ENCODE assay signal across 8 mouse cellular contexts in genomic region chr16:26105115-26105974, GRCm38 (mm10). TPM values are rescaled to one million over a fixed set of nuclear protein-coding genes. Genes with fewer than 3 reads are reported as not detected.
A peak's percentile ranks its signal among the peaks of the same experiment; 100 is the strongest.
DNase-seq lines count a peak whose midpoint lies in the region; ATAC-seq and TF ChIP-seq lines count a peak whose summit lies in the region.

P3h2 (minus strand) TSS chr16:26105784.

- 0 out of 2 replicates have a peak, but pooled peaks have one; percentile 7 for TF ChIP-seq POLR2A in limb, embryonic 14.5 days (IDR thresholded peaks at IDR 0.05; ENCODE audit: borderline replicate concordance, extremely low read depth, insufficient read depth, insufficient read length)
- no peak for TF ChIP-seq POLR2A in testis, adult 2 months (IDR thresholded peaks at IDR 0.05; ENCODE audit: control insufficient read depth, low read depth, low read length)

- H3K36me3 ChIP-seq in embryonic facial prominence, embryonic 15.5 days, result no peaks in the 10 kb centered on the region
- H3K36me3 ChIP-seq in heart, embryonic 11.5 days (ENCODE audit: control insufficient read depth, insufficient read depth, low read length), result peaks cover 3% of the 10 kb centered on the region; the same call in 1 of the 2 replicates
- H3K36me3 ChIP-seq in kidney, embryonic 14.5 days (ENCODE audit: control insufficient read depth, insufficient read depth, low read length), result no peaks in the 10 kb centered on the region
- H3K36me3 ChIP-seq in limb, embryonic 14.5 days (ENCODE audit: control insufficient read depth, insufficient read depth, low read length), result no peaks in the 10 kb centered on the region
- no peaks in the 10 kb centered on the region for H3K36me3 ChIP-seq in midbrain, embryonic 15.5 days (replicated peaks)
- H3K36me3 ChIP-seq in testis, adult 2 months (ENCODE audit: control insufficient read depth, insufficient read depth, low read length), result no peaks in the 10 kb centered on the region

- no peak for TF ChIP-seq CTCF in testis, adult 2 months (IDR thresholded peaks at IDR 0.05; ENCODE audit: control insufficient read depth, insufficient read depth, insufficient replicate concordance, low read depth, low read length)

- peaks cover 23% of the 10 kb centered on the region for H3K4me1 ChIP-seq in embryonic facial prominence, embryonic 15.5 days
- peaks cover 6% of the 10 kb centered on the region for H3K4me1 ChIP-seq in heart, embryonic 11.5 days (ENCODE audit: control insufficient read depth, insufficient read depth, low read length)
- H3K4me1 ChIP-seq in kidney, embryonic 14.5 days (ENCODE audit: control insufficient read depth, insufficient read depth, low read length), result peaks cover 5% of the 10 kb centered on the region; the same call in 1 of the 2 replicates
- peaks cover 9% of the 10 kb centered on the region; the same call in 1 of the 2 replicates for H3K4me1 ChIP-seq in limb, embryonic 14.5 days (ENCODE audit: control insufficient read depth, insufficient read depth, low read length)
- peaks cover 7% of the 10 kb centered on the region; the same call in 1 of the 2 replicates for H3K4me1 ChIP-seq in midbrain, embryonic 15.5 days
- peaks cover 10% of the 10 kb centered on the region; the same call in 1 of the 2 replicates for H3K4me1 ChIP-seq in testis, adult 2 months (ENCODE audit: control insufficient read depth, insufficient read depth, low read length)

- peak; percentile 93 for ATAC-seq in embryonic facial prominence, embryonic 15.5 days (ENCODE audit: insufficient number of reproducible peaks, low FRiP score, low TSS enrichment, low read depth)
- peak; percentile 87 for ATAC-seq in heart, embryonic 11.5 days (replicated peaks; ENCODE audit: insufficient number of reproducible peaks, low FRiP score, low TSS enrichment)
- ATAC-seq in kidney, embryonic 14.5 days (ENCODE audit: low FRiP score, low TSS enrichment), result peak; percentile 96
- peak; percentile 85 for ATAC-seq in limb, embryonic 14.5 days (ENCODE audit: low FRiP score, low read depth)
- peak; percentile 95 for ATAC-seq in midbrain, embryonic 15.5 days (replicated peaks)

- H3K4me3 ChIP-seq in embryonic facial prominence, embryonic 15.5 days (replicated peaks), result peak within 1 kb of the TSS; percentile 70
- H3K4me3 ChIP-seq in heart, embryonic 11.5 days (ENCODE audit: low read depth, low read length), result peak within 1 kb of the TSS; percentile 84
- H3K4me3 ChIP-seq in kidney, embryonic 14.5 days (ENCODE audit: low read length), result peak within 1 kb of the TSS; percentile 56
- H3K4me3 ChIP-seq in limb, embryonic 14.5 days (replicated peaks; ENCODE audit: low read length), result peak within 1 kb of the TSS; percentile 80
- peak within 1 kb of the TSS; percentile 68 for H3K4me3 ChIP-seq in midbrain, embryonic 15.5 days
- peak within 1 kb of the TSS; percentile 83 for H3K4me3 ChIP-seq in testis, adult 2 months (ENCODE audit: control insufficient read depth, low read depth, low read length)

- DNase-seq in layer of hippocampus, adult 11-12 months (ENCODE audit: low spot score), result peak; percentile 47
- no peak for DNase-seq in layer of hippocampus, adult 9-10 months (ENCODE audit: low spot score)
- DNase-seq in limb, embryonic 14.5 days (ENCODE audit: low spot score), result peak; percentile 79

- peak within 1 kb of the TSS; percentile 92 for H3K4me2 ChIP-seq in embryonic facial prominence, embryonic 15.5 days (replicated peaks)
- peak within 1 kb of the TSS; percentile 68 for H3K4me2 ChIP-seq in heart, embryonic 11.5 days
- H3K4me2 ChIP-seq in kidney, embryonic 14.5 days (replicated peaks; ENCODE audit: low read depth, low read length), result peak within 1 kb of the TSS; percentile 88
- peak within 1 kb of the TSS; percentile 80 for H3K4me2 ChIP-seq in limb, embryonic 14.5 days (replicated peaks; ENCODE audit: low read depth, low read length, severe bottlenecking)
- H3K4me2 ChIP-seq in midbrain, embryonic 15.5 days, result peak within 1 kb of the TSS; percentile 78

- H3K9me3 ChIP-seq in embryonic facial prominence, embryonic 15.5 days (replicated peaks), result no peaks in the 10 kb centered on the region
- no peaks in the 10 kb centered on the region for H3K9me3 ChIP-seq in heart, embryonic 11.5 days (replicated peaks; ENCODE audit: control insufficient read depth, low read length)
- H3K9me3 ChIP-seq in kidney, embryonic 14.5 days (ENCODE audit: control insufficient read depth, low read length), result no peaks in the 10 kb centered on the region
- no peaks in the 10 kb centered on the region for H3K9me3 ChIP-seq in limb, embryonic 14.5 days (ENCODE audit: control insufficient read depth, low read length)
- no peaks in the 10 kb centered on the region for H3K9me3 ChIP-seq in midbrain, embryonic 15.5 days

- peak within 1 kb of the TSS; percentile 51 for H3K9ac ChIP-seq in embryonic facial prominence, embryonic 15.5 days
- peak within 1 kb of the TSS; percentile 91 for H3K9ac ChIP-seq in heart, embryonic 11.5 days (ENCODE audit: low read depth, low read length)
- peak within 1 kb of the TSS; percentile 74 for H3K9ac ChIP-seq in kidney, embryonic 14.5 days (ENCODE audit: low read depth, low read length)
- peak within 1 kb of the TSS; percentile 81 for H3K9ac ChIP-seq in limb, embryonic 14.5 days (ENCODE audit: low read depth, low read length, severe bottlenecking)
- peak within 1 kb of the TSS; percentile 60 for H3K9ac ChIP-seq in midbrain, embryonic 15.5 days

- under 1% methylated on average over 100 of the region's 101 CpGs for WGBS in embryonic facial prominence, embryonic 15.5 days
- under 1% methylated on average over 93 of the region's 101 CpGs for WGBS in heart, embryonic 11.5 days (ENCODE audit: insufficient replicate concordance)
- under 1% methylated on average over 86 of the region's 101 CpGs for WGBS in kidney, embryonic 14.5 days
- 1% methylated on average over 56 of the region's 101 CpGs for WGBS in limb, embryonic 14.5 days
- under 1% methylated on average over 97 of the region's 101 CpGs for WGBS in midbrain, embryonic 15.5 days

- no peaks in the 10 kb centered on the region for H3K27me3 ChIP-seq in embryonic facial prominence, embryonic 15.5 days
- no peaks in the 10 kb centered on the region for H3K27me3 ChIP-seq in heart, embryonic 11.5 days (ENCODE audit: control insufficient read depth, insufficient read depth, low read length)
- H3K27me3 ChIP-seq in kidney, embryonic 14.5 days (ENCODE audit: control insufficient read depth, insufficient read depth, low read length), result no peaks in the 10 kb centered on the region
- H3K27me3 ChIP-seq in limb, embryonic 14.5 days (ENCODE audit: control insufficient read depth, insufficient read depth, low read length), result no peaks in the 10 kb centered on the region
- peaks cover 14% of the 10 kb centered on the region for H3K27me3 ChIP-seq in midbrain, embryonic 15.5 days (replicated peaks)
- H3K27me3 ChIP-seq in testis, adult 2 months (ENCODE audit: control insufficient read depth, insufficient read depth, low read length), result peaks cover 2% of the 10 kb centered on the region

- H3K27ac ChIP-seq in embryonic facial prominence, embryonic 15.5 days (replicated peaks), result peak within 1 kb of the TSS; percentile 90
- peak within 1 kb of the TSS; percentile 94 for H3K27ac ChIP-seq in heart, embryonic 11.5 days (ENCODE audit: low read depth, low read length)
- H3K27ac ChIP-seq in kidney, embryonic 14.5 days (ENCODE audit: low read depth, low read length), result peak within 1 kb of the TSS; percentile 63
- H3K27ac ChIP-seq in limb, embryonic 14.5 days (replicated peaks; ENCODE audit: low read depth, low read length), result peak within 1 kb of the TSS; percentile 88
- peak within 1 kb of the TSS; percentile 69 for H3K27ac ChIP-seq in midbrain, embryonic 15.5 days
- no peak within 1 kb of the TSS for H3K27ac ChIP-seq in testis, adult 2 months (ENCODE audit: control insufficient read depth, insufficient read depth, low read depth, low read length)

RNA-seq across cellular contexts. Expression of gene P3h2, which starts in this region (rescaled TPM):
- 6.7 and 8.0 TPM in 2 replicates for polyA plus RNA-seq in embryonic facial prominence, embryonic 15.5 days (2015; fragmentation: Nextera tagmentation; extraction: Ambion mirVana)
- 18.2 and 18.9 TPM in 2 replicates for polyA plus RNA-seq in heart, embryonic 11.5 days (2014; fragmentation: Nextera tagmentation; extraction: Ambion mirVana)
- polyA plus RNA-seq in kidney, embryonic 14.5 days (2014; fragmentation: Nextera tagmentation; extraction: Ambion mirVana), result 4.5 and 9.5 TPM in 2 replicates
- 14.6 and 15.5 TPM in 2 replicates for polyA plus RNA-seq in limb, embryonic 14.5 days (2012; rRNA removed)
- 7.7 and 8.4 TPM in 2 replicates for polyA plus RNA-seq in limb, embryonic 14.5 days (2014; fragmentation: Nextera tagmentation; extraction: Ambion mirVana)
- polyA plus RNA-seq in midbrain, embryonic 15.5 days (2015; fragmentation: Nextera tagmentation; extraction: Ambion mirVana), result 0.56 and 1.2 TPM in 2 replicates
- polyA plus RNA-seq in testis, adult 2 months (2012; rRNA removed), result 0.59 and 0.62 TPM in 2 replicates
